Mouse (Mus musculus): ENCODE measurements around the gene Lrrc74b. TPM values are rescaled to one million over a fixed set of nuclear protein-coding genes. Genes with fewer than 3 reads are reported as not detected.
"Not testable (repeated sequence)": the region's sequence is repeated elsewhere in the genome, so short reads cannot be mapped to it uniquely, and the experiment has no call there.

Lrrc74b gene
- total and polyA plus RNA-seq, 3 experiments = 0.03 to 0.33 TPM; not detected in 1

DNA sequence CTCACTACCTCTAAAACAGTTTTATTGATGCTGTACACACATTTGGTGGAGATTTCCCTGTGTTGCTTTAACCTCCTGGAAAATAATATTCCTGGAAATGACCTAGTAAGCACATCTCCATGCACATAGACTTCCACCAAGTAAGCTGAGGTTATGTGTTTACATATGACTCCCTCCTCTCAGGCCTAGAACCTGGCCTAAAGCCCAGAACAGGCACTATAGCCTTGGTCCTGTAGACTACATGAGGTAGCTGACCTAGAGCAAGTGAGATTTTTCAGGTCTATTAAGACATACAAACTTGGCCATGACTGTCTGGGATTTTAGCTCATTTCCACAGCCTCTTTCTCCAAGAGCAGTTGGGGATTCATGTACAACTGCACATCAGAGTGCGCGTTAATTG lies 50.9 kb downstream of the Lrrc74b start:
- Histone ChIP-seq H3K4me1 (ENCODE audit: insufficient read depth, low read depth, low read length) (peaks cover 29% of the 10 kb centered on the region), H3K4me3 (ENCODE audit: low read depth, low read length) (no peak overlapping the region; the same call in 1 of the 2 replicates), H3K36me3 (replicated peaks) (peaks cover 45% of the 10 kb centered on the region), H3K27me3 (ENCODE audit: insufficient read depth, low read length) (peaks cover 20% of the 10 kb centered on the region), H3K9me3 (replicated peaks) (no peaks in the 10 kb centered on the region)
- DNase-seq (ENCODE audit: low spot score) = no peak
- TF ChIP-seq POLR2AphosphoS5 (IDR thresholded peaks at IDR 0.05; ENCODE audit: insufficient replicate concordance, low read depth, low read length) = no peak
- no peak for TF ChIP-seq TAL1 (conservative IDR thresholded peaks at IDR 0.05; ENCODE audit: low read depth, low read length)
- no peak for TF ChIP-seq GATA2 (IDR thresholded peaks at IDR 0.05; ENCODE audit: borderline replicate concordance, low read depth, low read length)
- TF ChIP-seq CTCF (IDR thresholded peaks at IDR 0.05; ENCODE audit: low read depth, low read length) = no peak
- TF ChIP-seq GATA1 (IDR thresholded peaks at IDR 0.05; ENCODE audit: borderline replicate concordance, low read length) = no peak
- no peak for ATAC-seq (ENCODE audit: extremely low read depth, insufficient number of reproducible peaks, low FRiP score, poor library complexity, severe bottlenecking)

DNA sequence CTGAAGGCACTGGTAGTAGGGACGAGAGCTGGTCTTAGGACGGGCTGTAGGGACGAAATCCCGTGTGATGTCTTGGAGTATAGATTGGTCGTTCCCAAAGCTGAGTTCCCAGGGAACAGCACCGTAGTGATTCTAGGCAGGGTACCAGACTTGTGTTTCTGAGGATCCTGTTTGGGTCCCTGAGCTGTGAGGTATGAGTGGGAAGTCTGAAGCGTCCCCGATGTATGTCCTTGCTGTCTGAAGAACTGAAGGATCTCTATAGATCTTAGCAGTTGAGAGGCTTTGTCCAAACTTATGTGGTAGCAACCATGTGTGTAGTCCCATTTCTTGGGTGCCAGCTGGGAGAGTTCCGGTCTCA lies 51.8 kb downstream of the Lrrc74b start:
- ATAC-seq (ENCODE audit: extremely low read depth, insufficient number of reproducible peaks, low FRiP score, poor library complexity, severe bottlenecking) = no peak
- DNase-seq (ENCODE audit: low spot score) = no peak
- H3K27me3 ChIP-seq (ENCODE audit: insufficient read depth, low read length) = peaks cover 29% of the 10 kb centered on the region
- no peak for TF ChIP-seq GATA1 (IDR thresholded peaks at IDR 0.05; ENCODE audit: borderline replicate concordance, low read length)
- TF ChIP-seq TAL1 (conservative IDR thresholded peaks at IDR 0.05; ENCODE audit: low read depth, low read length) = no peak
- TF ChIP-seq POLR2AphosphoS5 (IDR thresholded peaks at IDR 0.05; ENCODE audit: insufficient replicate concordance, low read depth, low read length) = no peak
- TF ChIP-seq CTCF (IDR thresholded peaks at IDR 0.05; ENCODE audit: low read depth, low read length) = no peak
- TF ChIP-seq GATA2 (IDR thresholded peaks at IDR 0.05; ENCODE audit: borderline replicate concordance, low read depth, low read length) = no peak
- H3K4me1 ChIP-seq (ENCODE audit: insufficient read depth, low read depth, low read length) = peaks cover 29% of the 10 kb centered on the region
- peak overlapping the region; percentile 76 for H3K4me3 ChIP-seq (ENCODE audit: low read depth, low read length)
- H3K9me3 ChIP-seq (replicated peaks) = no peaks in the 10 kb centered on the region
- peaks cover 40% of the 10 kb centered on the region for H3K36me3 ChIP-seq (replicated peaks)

DNA sequence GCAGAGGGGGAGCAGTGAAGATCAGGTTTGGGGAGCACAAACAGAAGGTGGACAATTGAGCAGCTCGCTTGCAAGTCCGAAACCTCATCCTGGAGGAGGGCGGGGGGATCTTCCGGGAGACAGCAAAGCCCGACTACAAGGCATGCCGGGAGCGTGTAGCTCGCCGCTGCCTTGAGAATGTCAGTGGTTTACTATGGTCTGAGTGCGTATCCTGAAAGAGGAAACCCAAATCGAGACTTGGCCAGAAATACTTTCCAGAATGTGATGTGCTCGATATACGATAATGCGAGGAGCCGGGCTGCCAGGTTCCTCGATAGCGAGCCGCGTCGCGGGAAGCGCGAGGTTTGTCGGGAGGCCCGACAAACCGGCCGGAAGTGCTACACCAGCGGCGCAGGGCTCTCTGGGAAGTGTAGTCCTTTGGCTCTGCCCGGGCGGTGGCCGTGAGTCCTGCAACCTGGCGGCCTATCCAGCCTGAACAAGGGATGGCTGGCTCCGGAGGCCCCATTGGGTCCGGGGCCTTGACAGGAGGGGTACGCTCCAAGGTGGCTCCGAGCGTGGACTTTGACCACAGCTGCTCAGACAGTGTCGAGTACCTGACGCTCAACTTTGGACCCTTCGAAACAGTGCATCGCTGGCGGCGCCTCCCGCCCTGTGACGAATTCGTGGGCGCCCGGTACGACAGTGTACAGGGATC lies 52.4 kb downstream of the Lrrc74b start, which contains the start of gene Lztr1:
Lztr1 (plus strand) TSS at position 143 of the 694 bp plus-strand sequence.
- peaks cover 29% of the 10 kb centered on the region for H3K4me1 ChIP-seq (ENCODE audit: insufficient read depth, low read depth, low read length)
- H3K36me3 ChIP-seq (replicated peaks) = peaks cover 36% of the 10 kb centered on the region
- H3K4me3 ChIP-seq (ENCODE audit: low read depth, low read length) = peak within 1 kb of the TSS; percentile 76
- ATAC-seq (ENCODE audit: extremely low read depth, insufficient number of reproducible peaks, low FRiP score, poor library complexity, severe bottlenecking) (peak; percentile 86), DNase-seq (ENCODE audit: low spot score) (peak; percentile 90)
- H3K9me3 ChIP-seq (replicated peaks) = no peaks in the 10 kb centered on the region
- TF ChIP-seq POLR2AphosphoS5 (IDR thresholded peaks at IDR 0.05; ENCODE audit: insufficient replicate concordance, low read depth, low read length) (no peak), TAL1 (conservative IDR thresholded peaks at IDR 0.05; ENCODE audit: low read depth, low read length) (no peak), GATA2 (IDR thresholded peaks at IDR 0.05; ENCODE audit: borderline replicate concordance, low read depth, low read length) (no peak), GATA1 (IDR thresholded peaks at IDR 0.05; ENCODE audit: borderline replicate concordance, low read length) (no peak), CTCF (IDR thresholded peaks at IDR 0.05; ENCODE audit: low read depth, low read length) (no peak)
- H3K27me3 ChIP-seq (ENCODE audit: insufficient read depth, low read length) = peaks cover 31% of the 10 kb centered on the region

- Histone ChIP-seq H3K4me1 (ENCODE audit: insufficient read depth, low read depth, low read length) (peaks cover 29% of the 10 kb centered on the region), H3K4me3 (ENCODE audit: low read depth, low read length) (peak overlapping the region; percentile 76), H3K36me3 (replicated peaks) (peaks cover 30% of the 10 kb centered on the region), H3K27me3 (ENCODE audit: insufficient read depth, low read length) (peaks cover 38% of the 10 kb centered on the region)
- not testable (repeated sequence) for ATAC-seq (ENCODE audit: extremely low read depth, insufficient number of reproducible peaks, low FRiP score, poor library complexity, severe bottlenecking); H3K9me3 ChIP-seq (replicated peaks); DNase-seq (ENCODE audit: low spot score)
These were observed 53.0 kb downstream of the Lrrc74b start for GRCm38 (mm10) chr16:17508031-17508430.

DNA sequence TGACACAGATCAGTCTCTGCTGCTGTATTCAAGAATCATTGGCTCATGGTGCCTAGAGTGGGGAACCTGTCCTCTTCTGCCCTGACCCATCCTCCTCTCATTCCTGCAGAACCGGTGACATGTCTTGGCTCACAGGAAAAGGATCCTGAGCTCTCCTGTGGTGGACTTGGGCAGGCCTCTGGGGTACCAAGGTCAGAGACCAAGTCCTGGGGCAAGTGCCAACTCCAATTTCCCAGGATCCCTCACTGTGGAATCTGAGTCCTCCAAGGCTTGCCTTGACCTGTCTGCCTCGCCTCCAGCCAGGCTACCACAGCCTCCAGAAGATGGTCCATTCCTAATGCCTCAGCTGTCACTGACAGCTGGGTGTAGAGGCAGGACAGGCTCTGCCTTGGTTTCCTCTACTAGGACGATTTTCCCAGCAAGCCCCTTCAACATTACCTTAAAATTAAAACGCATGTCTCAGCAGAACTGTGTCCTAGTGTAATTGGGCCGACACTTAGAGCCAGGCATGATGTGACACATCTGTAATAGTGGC lies 54.0 kb downstream of the Lrrc74b start:
- no peak for DNase-seq (ENCODE audit: low spot score)
- no peak for ATAC-seq (ENCODE audit: extremely low read depth, insufficient number of reproducible peaks, low FRiP score, poor library complexity, severe bottlenecking)
- Histone ChIP-seq H3K4me3 (ENCODE audit: low read depth, low read length) (no peak overlapping the region), H3K9me3 (replicated peaks) (no peaks in the 10 kb centered on the region), H3K27me3 (ENCODE audit: insufficient read depth, low read length) (peaks cover 47% of the 10 kb centered on the region), H3K36me3 (replicated peaks) (peaks cover 20% of the 10 kb centered on the region), H3K4me1 (ENCODE audit: insufficient read depth, low read depth, low read length) (peaks cover 35% of the 10 kb centered on the region)
- no peak for TF ChIP-seq TAL1 (conservative IDR thresholded peaks at IDR 0.05; ENCODE audit: low read depth, low read length)
- no peak for TF ChIP-seq GATA2 (IDR thresholded peaks at IDR 0.05; ENCODE audit: borderline replicate concordance, low read depth, low read length)
- no peak for TF ChIP-seq GATA1 (IDR thresholded peaks at IDR 0.05; ENCODE audit: borderline replicate concordance, low read length)
- no peak for TF ChIP-seq CTCF (IDR thresholded peaks at IDR 0.05; ENCODE audit: low read depth, low read length)
- no peak for TF ChIP-seq POLR2AphosphoS5 (IDR thresholded peaks at IDR 0.05; ENCODE audit: insufficient replicate concordance, low read depth, low read length)

- H3K4me1 ChIP-seq (ENCODE audit: insufficient read depth, low read depth, low read length) = peaks cover 8% of the 10 kb centered on the region
- TF ChIP-seq GATA2 (IDR thresholded peaks at IDR 0.05; ENCODE audit: borderline replicate concordance, low read depth, low read length) (no peak), GATA1 (IDR thresholded peaks at IDR 0.05; ENCODE audit: borderline replicate concordance, low read length) (no peak), POLR2AphosphoS5 (IDR thresholded peaks at IDR 0.05; ENCODE audit: insufficient replicate concordance, low read depth, low read length) (no peak), CTCF (IDR thresholded peaks at IDR 0.05; ENCODE audit: low read depth, low read length) (no peak), TAL1 (conservative IDR thresholded peaks at IDR 0.05; ENCODE audit: low read depth, low read length) (no peak)
- no peaks in the 10 kb centered on the region for H3K9me3 ChIP-seq (replicated peaks)
- H3K36me3 ChIP-seq (replicated peaks) = no peaks in the 10 kb centered on the region
- ATAC-seq (ENCODE audit: extremely low read depth, insufficient number of reproducible peaks, low FRiP score, poor library complexity, severe bottlenecking) (no peak), DNase-seq (ENCODE audit: low spot score) (no peak)
- no peak overlapping the region for H3K4me3 ChIP-seq (ENCODE audit: low read depth, low read length)
- H3K27me3 ChIP-seq (ENCODE audit: insufficient read depth, low read length) = peaks cover 81% of the 10 kb centered on the region
These were observed 58.4 kb downstream of the Lrrc74b start for GRCm38 (mm10) chr16:17502681-17503080.
